Mouse (Mus musculus) liver, embryonic 13.5 days (tissue): ENCODE results near the gene Ces3a. TPM values are rescaled to one million over a fixed set of nuclear protein-coding genes. Genes with fewer than 3 reads are reported as not detected.
"Not testable (repeated sequence)": the region's sequence is repeated elsewhere in the genome, so short reads cannot be mapped to it uniquely, and the experiment has no call there.

Experiments
- ATAC-seq: fragments of 200-750 bp; cut with Nextera tagmentation; 2 replicates; pipeline ENCODE4 v1.8.0; 2017; ENCODE audit warnings: low read depth, mild to moderate bottlenecking, moderate number of reproducible peaks, moderate library complexity
- DNase-seq: peaks from one replicate; pipeline ENCODE4 v3.0.0; 2022
- H3K27ac ChIP-seq: fragments of 300-500 bp; sonication (generic); 2 replicates; pipeline ENCODE4 v1.5.1; 2015; ENCODE audit warnings: moderate library complexity, mild to moderate bottlenecking, inconsistent platforms
- H3K27me3 ChIP-seq: fragments of 300-500 bp; sonication (generic); 2 replicates; pipeline ENCODE4 v1.6.1; 2015; ENCODE audit warnings: mild to moderate bottlenecking, inconsistent platforms
- H3K36me3 ChIP-seq: fragments of 300-500 bp; sonication (generic); 2 replicates; pipeline ENCODE4 v1.6.1; 2015; ENCODE audit warnings: mild to moderate bottlenecking, inconsistent platforms
- H3K4me1 ChIP-seq: fragments of 300-500 bp; sonication (generic); replicated peaks from 2 replicates; pipeline ENCODE4 v1.6.1; 2015; ENCODE audit warnings: inconsistent platforms
- H3K4me2 ChIP-seq: fragments of 300-500 bp; sonication (generic); 2 replicates; pipeline ENCODE4 v1.6.1; 2015; ENCODE audit warnings: inconsistent platforms, mild to moderate bottlenecking, moderate library complexity
- H3K4me3 ChIP-seq: fragments of 300-500 bp; sonication (generic); replicated peaks from 2 replicates; pipeline ENCODE4 v1.5.1; 2015; ENCODE audit warnings: mild to moderate bottlenecking, inconsistent platforms
- H3K9ac ChIP-seq: fragments of 300-500 bp; sonication (generic); 2 replicates; pipeline ENCODE4 v1.6.1; 2015; ENCODE audit warnings: mild to moderate bottlenecking, inconsistent platforms
- H3K9me3 ChIP-seq: fragments of 300-500 bp; sonication (generic); replicated peaks from 2 replicates; pipeline ENCODE4 v1.6.1; 2016; ENCODE audit warnings: inconsistent platforms
- WGBS: fragments of 180-500 bp; shearing (Covaris S2); methylation state at CpG from one replicate; pipeline ENCODE4 v1.1.7; 2015; ENCODE audit not compliant: insufficient replicate concordance; 5-methylcytosine and 5-hydroxymethylcytosine counted together
- polyA plus RNA-seq: library from polyadenylated mRNA; unstranded; fragments of >200 nt; fragmentation: Nextera tagmentation; extraction: Ambion mirVana; gene quantifications from 2 replicates; pipeline ENCODE4 v1.2.1, GENCODE M21; 2015

The Ces3a gene
- polyA plus RNA-seq, 1 experiment from 2014 or later = 0.24 TPM

DNA sequence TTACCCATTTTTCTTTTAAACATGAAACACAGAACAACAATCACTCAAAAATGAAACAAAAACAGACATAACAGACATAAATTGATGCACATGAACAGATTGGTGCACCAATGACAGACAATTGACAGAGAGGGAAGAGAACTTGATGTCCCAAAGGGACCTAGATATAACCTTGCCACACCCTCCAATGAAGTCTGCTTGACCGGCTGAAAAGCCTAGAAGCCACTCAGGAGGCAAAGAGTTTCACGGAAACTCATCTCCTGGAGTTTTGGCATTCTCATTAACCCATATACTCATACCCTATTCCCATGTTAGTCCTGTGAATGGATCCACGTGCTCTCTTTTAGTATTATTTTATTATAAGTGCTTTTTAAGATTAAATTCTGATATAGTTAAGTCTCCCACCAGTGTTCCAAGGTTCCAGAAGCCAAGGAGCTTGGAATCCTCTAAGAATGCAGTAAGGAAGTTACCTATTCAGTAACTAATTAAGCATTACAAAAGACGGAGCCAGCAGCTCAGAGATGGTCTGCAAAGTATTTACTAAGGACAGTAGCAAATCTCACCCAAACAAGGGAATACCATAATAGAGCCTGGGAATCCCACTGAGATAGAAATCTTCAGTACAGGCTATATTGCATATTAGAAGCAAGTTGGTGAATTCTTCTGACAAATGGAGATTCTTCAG lies 53.8 kb downstream of the Ces3a start:
- ATAC-seq = not testable (repeated sequence)
- WGBS = 49% methylated on average over 4 of the region's 4 CpGs

DNA sequence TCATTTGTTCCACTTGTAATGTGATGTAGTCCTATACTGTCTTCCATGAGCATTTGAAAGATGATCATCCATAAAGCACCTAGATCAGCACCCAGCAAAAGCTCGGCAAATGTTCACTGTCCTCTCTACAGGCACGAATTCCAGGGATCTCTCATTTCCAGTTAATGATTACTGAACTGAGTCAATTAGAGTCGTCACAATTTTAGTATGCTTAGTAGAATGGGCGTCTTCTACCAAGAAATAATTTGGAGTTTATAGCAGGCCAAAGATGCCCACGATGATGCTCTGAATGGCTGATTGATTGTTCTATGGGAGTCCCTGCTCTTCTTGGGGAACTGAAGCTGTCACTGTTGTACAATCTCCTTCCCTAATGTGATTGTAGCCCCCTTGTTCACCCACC lies 55.3 kb downstream of the Ces3a start:
- H3K27ac ChIP-seq, H3K4me3 ChIP-seq, H3K4me2 ChIP-seq, H3K27me3 ChIP-seq, H3K9me3 ChIP-seq, H3K36me3 ChIP-seq, H3K4me1 ChIP-seq, ATAC-seq, H3K9ac ChIP-seq, DNase-seq: not testable (repeated sequence)
- WGBS = 47% methylated on average over 5 of the region's 5 CpGs

More for the DNA sequence above, 53.8 kb downstream of the Ces3a start:
- not testable (repeated sequence) for H3K27ac ChIP-seq, H3K4me1 ChIP-seq, H3K9ac ChIP-seq, H3K4me3 ChIP-seq, H3K27me3 ChIP-seq, H3K36me3 ChIP-seq, DNase-seq, H3K9me3 ChIP-seq, H3K4me2 ChIP-seq

DNA sequence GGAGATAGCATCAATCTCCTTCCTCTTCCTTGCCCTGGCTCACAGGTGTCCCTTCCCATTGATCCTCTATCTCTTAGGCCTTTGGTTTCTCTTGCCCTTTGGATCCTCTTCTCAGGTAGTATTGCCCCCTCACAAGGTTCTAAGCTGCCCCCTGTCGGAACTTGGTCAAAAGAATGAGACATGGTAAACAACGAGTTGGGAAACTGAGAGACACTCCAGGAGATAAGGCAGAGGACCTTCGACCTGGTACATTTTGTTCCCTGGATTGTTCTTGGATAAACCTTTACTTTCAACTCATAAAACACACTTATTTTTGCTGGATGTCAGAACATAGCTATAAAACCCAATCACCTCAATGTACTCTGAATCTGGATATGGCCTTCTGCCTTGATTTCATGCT lies 55.8 kb downstream of the Ces3a start:
- Histone ChIP-seq H3K27ac (no peak overlapping the region), H3K4me1 (0 out of 2 replicates have a peak, but pooled peaks cover 4% of the 10 kb centered on the region), H3K27me3 (no peaks in the 10 kb centered on the region), H3K36me3 (no peaks in the 10 kb centered on the region), H3K4me2 (no peak overlapping the region), H3K4me3 (no peak overlapping the region), H3K9ac (no peak overlapping the region), H3K9me3 (no peaks in the 10 kb centered on the region)
- DNase-seq (no peak), ATAC-seq (no peak)
- WGBS = 69% methylated on average over 3 of the region's 3 CpGs

Other genes starting within 250 kb of the Ces3a start
- 0.06 and 0.16 TPM in 2 replicates for gene Ces2b, start 217.0 kb upstream of the Ces3a start, polyA plus RNA-seq
- not detected in 2 replicates for gene Ces2c, start 201.5 kb upstream of the Ces3a start, polyA plus RNA-seq
- gene Ces2e, start 122.3 kb upstream of the Ces3a start, polyA plus RNA-seq = 0.64 and 0.73 TPM in 2 replicates
- gene Ces2f, start 101.2 kb upstream of the Ces3a start, polyA plus RNA-seq = not detected in 2 replicates
- 10.2 and 11.7 TPM in 2 replicates for gene Ces2g, start 86.9 kb upstream of the Ces3a start, polyA plus RNA-seq
- 0.05 TPM in 1 of 2 replicates, not detected in the other for gene Ces2h, start 47.7 kb upstream of the Ces3a start, polyA plus RNA-seq
- not detected in 2 replicates for gene Ces3b, start 35.2 kb downstream of the Ces3a start, polyA plus RNA-seq
- not detected in 2 replicates for gene Ces4a, start 83.2 kb downstream of the Ces3a start, polyA plus RNA-seq
- gene Cbfb, start 122.1 kb downstream of the Ces3a start, polyA plus RNA-seq = 8.9 and 11.5 TPM in 2 replicates
- 13.5 and 16.0 TPM in 2 replicates for gene D230025D16Rik, start 176.5 kb downstream of the Ces3a start, polyA plus RNA-seq
- 2.3 and 3.2 TPM in 2 replicates for gene B3gnt9, start 206.6 kb downstream of the Ces3a start, polyA plus RNA-seq
- gene Tradd, start 216.0 kb downstream of the Ces3a start, polyA plus RNA-seq = 16.2 and 16.7 TPM in 2 replicates
- 0.98 and 1.1 TPM in 2 replicates for gene Fbxl8, start 216.0 kb downstream of the Ces3a start, polyA plus RNA-seq
- gene Hsf4, start 221.2 kb downstream of the Ces3a start, polyA plus RNA-seq = 0.10 TPM in 1 of 2 replicates, not detected in the other
- 0.10 and 0.14 TPM in 2 replicates for gene Nol3, start 227.5 kb downstream of the Ces3a start, polyA plus RNA-seq
- gene 4931428F04Rik, start 241.3 kb downstream of the Ces3a start, polyA plus RNA-seq = 0.60 and 1.1 TPM in 2 replicates
- gene Exoc3l, start 247.5 kb downstream of the Ces3a start, polyA plus RNA-seq = 6.2 and 6.7 TPM in 2 replicates
- gene E2f4, start 249.1 kb downstream of the Ces3a start, polyA plus RNA-seq = 187 and 232 TPM in 2 replicates